Mouse (Mus musculus): ENCODE data around the gene Clasp1. TPM values are rescaled to one million over a fixed set of nuclear protein-coding genes. Genes with fewer than 3 reads are reported as not detected.

Clasp1 gene
- polyA plus RNA-seq, 1 experiment, result 25.6 TPM

DNA sequence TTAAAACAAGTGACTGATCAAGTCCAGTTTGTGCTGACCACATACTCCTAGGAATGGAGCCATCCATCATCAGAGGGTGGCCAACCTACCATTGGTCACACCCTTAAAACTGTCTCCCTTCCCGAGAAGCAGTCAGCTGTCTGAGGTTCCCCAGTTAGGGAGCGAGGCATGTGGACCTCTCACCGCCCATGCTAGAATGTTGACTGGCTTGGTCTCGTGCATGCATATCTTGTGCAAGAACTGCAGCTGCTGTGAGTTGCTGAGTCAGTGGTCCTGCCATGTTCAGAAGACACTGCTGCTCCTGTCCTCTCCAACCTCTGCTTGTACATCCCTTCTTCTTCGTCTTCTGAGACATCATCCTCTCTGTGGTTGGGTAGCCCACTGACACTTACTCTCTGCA is 22.0 kb downstream of the Clasp1 start:
- Histone ChIP-seq H3K4me1 (ENCODE audit: control insufficient read depth, insufficient read depth, low read length) (no peaks in the 10 kb centered on the region), H3K4me3 (replicated peaks; ENCODE audit: control insufficient read depth, low read depth, low read length) (no peak overlapping the region), H3K27ac (ENCODE audit: control insufficient read depth, insufficient read depth, low read depth, low read length, poor library complexity) (no peak overlapping the region)
- 65% methylated on average over 5 of the region's 5 CpGs for WGBS
- no peak for TF ChIP-seq CTCF (IDR thresholded peaks at IDR 0.05; ENCODE audit: control insufficient read depth, insufficient read depth, low read length)
- no peak for TF ChIP-seq POLR2A (IDR thresholded peaks at IDR 0.05; ENCODE audit: borderline replicate concordance, control insufficient read depth, low read depth, low read length)

GRCm38 (mm10) chr1:118413169-118413568 is 24.3 kb downstream of the Clasp1 start:
- no peak overlapping the region for H3K4me3 ChIP-seq (replicated peaks; ENCODE audit: control insufficient read depth, low read depth, low read length)
- TF ChIP-seq CTCF (IDR thresholded peaks at IDR 0.05; ENCODE audit: control insufficient read depth, insufficient read depth, low read length) (no peak), POLR2A (IDR thresholded peaks at IDR 0.05; ENCODE audit: borderline replicate concordance, control insufficient read depth, low read depth, low read length) (no peak)
- H3K4me1 ChIP-seq (ENCODE audit: control insufficient read depth, insufficient read depth, low read length), result no peaks in the 10 kb centered on the region; the same call in 1 of the 2 replicates
- H3K27ac ChIP-seq (ENCODE audit: control insufficient read depth, insufficient read depth, low read depth, low read length, poor library complexity), result no peak overlapping the region
- 68% methylated on average over 2 of the region's 2 CpGs for WGBS

GRCm38 (mm10) chr1:118417047-118417730 is 28.3 kb downstream of the Clasp1 start:
- Histone ChIP-seq H3K4me1 (ENCODE audit: control insufficient read depth, insufficient read depth, low read length) (peaks cover 5% of the 10 kb centered on the region; the same call in 1 of the 2 replicates), H3K27ac (ENCODE audit: control insufficient read depth, insufficient read depth, low read depth, low read length, poor library complexity) (no peak overlapping the region), H3K4me3 (replicated peaks; ENCODE audit: control insufficient read depth, low read depth, low read length) (no peak overlapping the region)
- TF ChIP-seq POLR2A (IDR thresholded peaks at IDR 0.05; ENCODE audit: borderline replicate concordance, control insufficient read depth, low read depth, low read length), result no peak
- TF ChIP-seq CTCF (IDR thresholded peaks at IDR 0.05; ENCODE audit: control insufficient read depth, insufficient read depth, low read length), result no peak
- WGBS, result 70% methylated on average over 9 of the region's 9 CpGs

GRCm38 (mm10) chr1:118419399-118419798 is 30.5 kb downstream of the Clasp1 start:
- WGBS, result 91% methylated on average over 8 of the region's 8 CpGs
- Histone ChIP-seq H3K27ac (ENCODE audit: control insufficient read depth, insufficient read depth, low read depth, low read length, poor library complexity) (no peak overlapping the region), H3K4me1 (ENCODE audit: control insufficient read depth, insufficient read depth, low read length) (peaks cover 5% of the 10 kb centered on the region; the same call in 1 of the 2 replicates), H3K4me3 (replicated peaks; ENCODE audit: control insufficient read depth, low read depth, low read length) (no peak overlapping the region)
- TF ChIP-seq CTCF (IDR thresholded peaks at IDR 0.05; ENCODE audit: control insufficient read depth, insufficient read depth, low read length), result no peak
- no peak for TF ChIP-seq POLR2A (IDR thresholded peaks at IDR 0.05; ENCODE audit: borderline replicate concordance, control insufficient read depth, low read depth, low read length)

DNA sequence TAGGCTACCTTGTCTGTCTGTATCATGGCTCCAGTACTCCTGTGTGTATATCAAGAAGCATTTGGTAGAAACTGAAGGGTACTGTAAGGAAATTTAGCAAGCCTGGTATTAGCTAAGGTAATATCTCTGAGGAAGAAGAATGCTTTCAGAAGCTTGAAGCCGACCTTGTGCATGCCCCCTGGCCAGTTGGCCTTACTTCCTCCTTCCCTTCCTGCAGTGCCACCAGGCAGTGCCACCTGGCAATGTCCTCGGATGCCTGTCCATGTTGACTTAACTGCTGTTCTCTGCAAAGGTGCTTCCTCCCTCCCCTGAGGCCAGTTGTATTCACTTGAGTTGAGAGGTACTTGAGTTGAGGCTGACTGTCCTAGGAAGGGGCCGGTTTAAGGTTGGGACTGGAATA is 32.3 kb downstream of the Clasp1 start:
- peaks cover 5% of the 10 kb centered on the region; the same call in 1 of the 2 replicates for H3K4me1 ChIP-seq (ENCODE audit: control insufficient read depth, insufficient read depth, low read length)
- 35% methylated on average over 3 of the region's 3 CpGs for WGBS
- no peak overlapping the region for H3K4me3 ChIP-seq (replicated peaks; ENCODE audit: control insufficient read depth, low read depth, low read length)
- TF ChIP-seq POLR2A (IDR thresholded peaks at IDR 0.05; ENCODE audit: borderline replicate concordance, control insufficient read depth, low read depth, low read length), result no peak
- TF ChIP-seq CTCF (IDR thresholded peaks at IDR 0.05; ENCODE audit: control insufficient read depth, insufficient read depth, low read length), result no peak
- no peak overlapping the region for H3K27ac ChIP-seq (ENCODE audit: control insufficient read depth, insufficient read depth, low read depth, low read length, poor library complexity)

DNA sequence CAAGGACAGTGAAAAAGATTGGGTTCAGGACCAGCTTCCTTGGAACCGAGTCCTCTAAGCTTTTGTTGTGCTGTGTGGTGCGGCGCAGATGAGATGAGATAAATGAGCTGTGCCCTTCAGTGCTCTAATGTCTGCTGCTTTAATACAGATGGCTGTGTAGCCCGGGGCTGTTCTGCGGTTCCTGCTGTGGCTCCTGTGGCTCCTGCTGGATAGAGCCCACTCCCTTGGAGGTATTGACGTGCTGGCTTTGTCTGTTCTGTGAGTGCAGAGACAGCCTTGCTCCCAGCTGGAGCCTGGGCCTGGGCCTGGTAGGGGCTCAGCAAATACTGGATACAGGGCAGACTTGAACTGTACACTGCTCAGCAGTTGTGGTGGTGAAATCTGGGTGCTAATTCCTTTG is 34.0 kb downstream of the Clasp1 start:
- TF ChIP-seq POLR2A (IDR thresholded peaks at IDR 0.05; ENCODE audit: borderline replicate concordance, control insufficient read depth, low read depth, low read length), result no peak
- no peak for TF ChIP-seq CTCF (IDR thresholded peaks at IDR 0.05; ENCODE audit: control insufficient read depth, insufficient read depth, low read length)
- no peak overlapping the region for H3K4me3 ChIP-seq (replicated peaks; ENCODE audit: control insufficient read depth, low read depth, low read length)
- peaks cover 5% of the 10 kb centered on the region; the same call in 1 of the 2 replicates for H3K4me1 ChIP-seq (ENCODE audit: control insufficient read depth, insufficient read depth, low read length)
- WGBS, result 81% methylated on average over 6 of the region's 6 CpGs
- no peak overlapping the region for H3K27ac ChIP-seq (ENCODE audit: control insufficient read depth, insufficient read depth, low read depth, low read length, poor library complexity)

DNA sequence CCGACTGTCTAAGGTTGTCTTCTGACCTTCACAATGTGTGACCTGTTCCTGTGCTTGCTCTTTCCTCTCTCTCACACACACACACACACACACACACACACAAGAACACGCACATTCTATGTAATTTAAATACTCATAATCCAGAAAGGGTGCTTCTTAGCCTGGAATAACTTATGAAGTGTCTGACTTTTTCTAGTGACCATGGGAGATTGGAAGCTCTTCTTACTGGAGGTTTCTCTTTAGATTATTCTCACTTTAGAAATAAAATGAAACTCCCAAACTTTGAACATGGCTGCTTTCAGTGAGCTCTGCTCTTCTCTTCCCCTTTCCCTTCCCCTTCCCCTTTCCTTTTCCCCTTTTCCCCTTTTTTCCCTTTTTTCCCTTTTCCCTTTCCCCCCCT is 37.1 kb downstream of the Clasp1 start:
- H3K27ac ChIP-seq (ENCODE audit: control insufficient read depth, insufficient read depth, low read depth, low read length, poor library complexity), result no peak overlapping the region
- 79% methylated on average over 2 of the region's 2 CpGs for WGBS
- peaks cover 3% of the 10 kb centered on the region; the same call in 1 of the 2 replicates for H3K4me1 ChIP-seq (ENCODE audit: control insufficient read depth, insufficient read depth, low read length)
- TF ChIP-seq CTCF (IDR thresholded peaks at IDR 0.05; ENCODE audit: control insufficient read depth, insufficient read depth, low read length) (no peak), POLR2A (IDR thresholded peaks at IDR 0.05; ENCODE audit: borderline replicate concordance, control insufficient read depth, low read depth, low read length) (no peak)
- no peak overlapping the region for H3K4me3 ChIP-seq (replicated peaks; ENCODE audit: control insufficient read depth, low read depth, low read length)

DNA sequence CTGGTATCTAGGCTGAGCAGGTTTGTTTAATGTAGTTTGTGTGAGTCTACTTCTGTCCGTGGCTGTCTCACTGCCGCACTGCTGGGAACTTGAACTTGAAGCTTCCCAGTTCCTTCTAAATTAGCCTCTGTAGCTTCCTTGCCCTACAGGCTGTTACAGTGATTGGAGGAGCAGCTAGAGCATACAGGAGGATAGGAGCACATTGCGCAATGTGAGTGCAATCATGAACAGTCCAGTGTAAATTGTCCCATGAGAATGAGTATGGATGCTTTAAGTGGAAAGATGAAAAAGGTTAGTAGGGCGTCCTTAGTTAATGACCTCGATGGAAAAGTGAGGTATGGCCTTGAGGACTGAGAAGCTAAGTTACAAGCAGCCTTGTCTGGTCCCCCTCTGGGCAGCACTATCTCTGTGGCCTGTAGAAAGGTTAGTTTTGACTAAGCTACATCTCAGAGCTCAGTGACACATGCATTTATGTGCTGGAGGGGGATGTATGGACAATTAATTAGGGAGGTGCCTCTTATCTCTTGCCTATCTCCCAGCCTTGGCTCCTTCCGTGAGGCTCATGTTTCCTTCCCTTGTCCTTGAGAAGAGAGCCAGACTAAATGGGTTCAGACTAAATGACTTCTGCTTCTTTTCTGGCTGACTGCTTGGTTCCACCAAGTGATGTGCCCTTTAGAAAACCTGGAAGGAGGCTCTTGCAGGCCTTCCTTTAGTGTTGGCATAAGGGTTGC is 39.7 kb downstream of the Clasp1 start:
- no peak overlapping the region for H3K4me3 ChIP-seq (replicated peaks; ENCODE audit: control insufficient read depth, low read depth, low read length)
- H3K4me1 ChIP-seq (ENCODE audit: control insufficient read depth, insufficient read depth, low read length), result no peaks in the 10 kb centered on the region
- TF ChIP-seq CTCF (IDR thresholded peaks at IDR 0.05; ENCODE audit: control insufficient read depth, insufficient read depth, low read length), result no peak
- TF ChIP-seq POLR2A (IDR thresholded peaks at IDR 0.05; ENCODE audit: borderline replicate concordance, control insufficient read depth, low read depth, low read length), result no peak
- H3K27ac ChIP-seq (ENCODE audit: control insufficient read depth, insufficient read depth, low read depth, low read length, poor library complexity), result no peak overlapping the region
- WGBS, result 77% methylated on average over 6 of the region's 6 CpGs
